Mouse (Mus musculus) embryonic facial prominence, embryonic 14.5 days (tissue): ENCODE measurements around the gene Armt1. TPM values are rescaled to one million over a fixed set of nuclear protein-coding genes. Genes with fewer than 3 reads are reported as not detected.
A peak's percentile ranks its signal among the peaks of the same experiment; 100 is the strongest.
"Not testable (repeated sequence)": the region's sequence is repeated elsewhere in the genome, so short reads cannot be mapped to it uniquely, and the experiment has no call there.

Experiments
- ATAC-seq: fragments of 200-750 bp; cut with Nextera tagmentation; 2 replicates; pipeline ENCODE4 v1.8.0; 2017; ENCODE audit warnings: low read depth, moderate number of reproducible peaks, moderate TSS enrichment
- DNase-seq: peaks from one replicate; pipeline ENCODE4 v3.0.0-alpha.2; 2015; ENCODE audit warnings: low spot score
- H3K27ac ChIP-seq: fragments of 300-500 bp; sonication (generic); replicated peaks from 2 replicates; pipeline ENCODE4 v1.5.1; 2014; ENCODE audit warnings: low read depth, mild to moderate bottlenecking, low read length, moderate library complexity
- H3K27me3 ChIP-seq: fragments of 300-500 bp; sonication (generic); replicated peaks from 2 replicates; pipeline ENCODE4 v1.6.1; 2014; ENCODE audit warnings: low read length; ENCODE audit not compliant: control insufficient read depth, insufficient read depth
- H3K36me3 ChIP-seq: fragments of 300-500 bp; sonication (generic); 2 replicates; pipeline ENCODE4 v1.6.1; 2014; ENCODE audit warnings: low read length, mixed read lengths; ENCODE audit not compliant: control insufficient read depth, insufficient read depth
- H3K4me1 ChIP-seq: fragments of 300-500 bp; sonication (generic); 2 replicates; pipeline ENCODE4 v1.6.1; 2014; ENCODE audit warnings: antibody characterized with exemption, low read length; ENCODE audit not compliant: control insufficient read depth, insufficient read depth
- H3K4me2 ChIP-seq: fragments of 300-500 bp; sonication (generic); 2 replicates; pipeline ENCODE4 v1.6.1; 2014; ENCODE audit warnings: low read depth, mild to moderate bottlenecking, low read length, moderate library complexity, mixed read lengths
- H3K4me3 ChIP-seq: fragments of 300-500 bp; sonication (generic); 2 replicates; pipeline ENCODE4 v1.5.1; 2014; ENCODE audit warnings: low read depth, mild to moderate bottlenecking, low read length
- H3K9ac ChIP-seq: fragments of 300-500 bp; sonication (generic); 2 replicates; pipeline ENCODE4 v1.6.1; 2014; ENCODE audit warnings: low read depth, mild to moderate bottlenecking, low read length, moderate library complexity, mixed read lengths
- H3K9me3 ChIP-seq: fragments of 300-500 bp; sonication (generic); 2 replicates; pipeline ENCODE4 v1.6.1; 2016; ENCODE audit warnings: low read length; ENCODE audit not compliant: control insufficient read depth
- whole genome bisulfite sequencing: fragments of 180-500 bp; shearing (Covaris S2); extraction: QIAGEN DNeasy Blood & Tissue Kit; methylation state at CpG from one replicate; pipeline ENCODE4 v1.1.7; 2014; 5-methylcytosine and 5-hydroxymethylcytosine counted together
- polyA plus RNA-seq: library from polyadenylated mRNA; unstranded; fragments of >200 nt; fragmentation: Nextera tagmentation; extraction: Ambion mirVana; gene quantifications from 2 replicates; pipeline ENCODE4 v1.2.1, GENCODE M21; 2014

Armt1 gene
- polyA plus RNA-seq, 1 experiment from 2014 or later, result 15.6 TPM

- Histone ChIP-seq H3K36me3 (peaks cover 27% of the 10 kb centered on the region), H3K9ac (no peak overlapping the region), H3K4me1 (no peaks in the 10 kb centered on the region; the same call in 1 of the 2 replicates), H3K4me3 (no peak overlapping the region), H3K4me2 (no peak overlapping the region), H3K9me3 (no peaks in the 10 kb centered on the region), H3K27me3 (no peaks in the 10 kb centered on the region), H3K27ac (no peak overlapping the region)
- no peak for DNase-seq
- ATAC-seq, result no peak
- WGBS, result 91% methylated on average over 8 of the region's 8 CpGs
These were observed 1.9 kb upstream of the Armt1 start for GRCm38 (mm10) chr10:4430399-4430798.

- no peaks in the 10 kb centered on the region for H3K27me3 ChIP-seq
- ATAC-seq (no peak), DNase-seq (no peak)
- no peak overlapping the region for H3K27ac ChIP-seq
- H3K4me2 ChIP-seq, result peak overlapping the region; percentile 54
- H3K9me3 ChIP-seq, result no peaks in the 10 kb centered on the region
- peak overlapping the region; percentile 69 for H3K9ac ChIP-seq
- peak overlapping the region; percentile 81; the same call in 1 of the 2 replicates for H3K4me3 ChIP-seq
- WGBS, result 79% methylated on average over 3 of the region's 3 CpGs
- H3K4me1 ChIP-seq, result no peaks in the 10 kb centered on the region; the same call in 1 of the 2 replicates
- peaks cover 25% of the 10 kb centered on the region; the same call in 1 of the 2 replicates for H3K36me3 ChIP-seq
These were observed 1.4 kb upstream of the Armt1 start for GRCm38 (mm10) chr10:4430826-4431225.

- Histone ChIP-seq H3K4me3 (peak overlapping the region; percentile 81), H3K36me3 (peaks cover 18% of the 10 kb centered on the region; the same call in 1 of the 2 replicates), H3K9ac (peak overlapping the region; percentile 69), H3K9me3 (no peaks in the 10 kb centered on the region), H3K27ac (no peak overlapping the region), H3K27me3 (no peaks in the 10 kb centered on the region), H3K4me2 (peak overlapping the region; percentile 54), H3K4me1 (no peaks in the 10 kb centered on the region; the same call in 1 of the 2 replicates)
- DNase-seq, result no peak
- WGBS, result 14% methylated on average over 5 of the region's 5 CpGs
- 0 out of 2 replicates have a peak, but pooled peaks have one; percentile 1 for ATAC-seq
These were observed 533 bp upstream of the Armt1 start for GRCm38 (mm10) chr10:4431746-4432122.

DNA sequence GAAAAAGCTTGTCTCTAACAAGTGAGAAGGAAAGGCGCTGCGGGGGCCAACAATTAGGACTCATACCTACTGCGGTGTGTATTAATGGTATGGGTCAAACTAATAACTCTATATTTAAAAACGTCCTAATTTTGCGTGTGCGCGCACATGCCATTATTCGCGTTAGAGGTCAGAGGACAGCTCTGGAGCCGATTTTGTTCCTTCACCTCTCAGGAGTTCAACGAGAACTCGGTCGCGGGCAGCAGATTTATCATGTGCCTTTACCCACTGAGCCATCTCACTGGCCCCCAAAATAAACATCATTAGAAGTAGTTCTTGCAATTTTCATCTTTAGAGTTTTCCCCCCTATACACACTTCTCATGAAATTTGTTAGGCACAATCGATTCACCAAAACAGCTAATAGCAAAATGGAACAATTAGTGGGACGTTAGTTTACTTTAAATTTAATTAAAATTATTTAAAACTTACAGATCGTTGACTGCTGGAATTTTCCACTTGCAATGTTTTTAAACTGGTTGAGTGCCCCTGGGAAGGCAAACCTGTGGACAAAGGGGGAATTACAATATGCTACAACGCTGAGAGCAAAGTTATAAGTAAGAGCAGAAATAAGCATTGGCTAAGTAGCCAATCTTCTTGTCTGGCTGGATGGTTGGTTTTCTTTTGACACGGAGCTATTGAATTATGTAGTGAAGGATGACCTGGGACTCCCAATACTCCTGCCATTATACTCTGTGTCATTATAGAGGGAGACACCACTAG, 909 bp downstream of the Armt1 start:
- H3K4me2 ChIP-seq, result peak overlapping the region; percentile 58
- peak overlapping the region; percentile 81 for H3K4me3 ChIP-seq
- H3K9me3 ChIP-seq, result no peaks in the 10 kb centered on the region
- DNase-seq (peak; percentile 48), ATAC-seq (no peak)
- no peaks in the 10 kb centered on the region; the same call in 1 of the 2 replicates for H3K4me1 ChIP-seq
- H3K27ac ChIP-seq, result peak overlapping the region; percentile 90
- H3K27me3 ChIP-seq, result no peaks in the 10 kb centered on the region
- H3K36me3 ChIP-seq, result peaks cover 13% of the 10 kb centered on the region; the same call in 1 of the 2 replicates
- WGBS, result 7% methylated on average over 19 of the region's 19 CpGs
- H3K9ac ChIP-seq, result peak overlapping the region; percentile 77

DNA sequence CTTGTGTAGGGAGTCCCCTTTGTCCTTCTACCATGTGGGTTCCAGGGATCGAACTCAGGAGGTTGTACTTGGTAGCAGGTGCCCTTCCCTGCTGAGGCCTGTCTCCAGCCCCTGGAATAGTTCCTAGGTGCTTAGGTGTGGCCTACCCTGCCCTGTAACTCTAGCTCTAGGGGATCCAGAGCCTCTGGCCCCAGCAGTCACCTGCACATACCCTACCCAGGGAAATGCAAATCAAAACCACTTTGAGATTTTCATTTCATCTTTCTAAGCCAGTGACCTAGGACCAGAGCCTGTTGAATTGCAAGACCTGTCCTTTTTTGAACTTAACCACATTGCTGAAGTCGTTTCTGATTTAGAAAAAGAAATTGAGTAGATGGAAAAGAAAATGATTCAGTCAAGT, 1.6 kb downstream of the Armt1 start:
- not testable (repeated sequence) for H3K4me2 ChIP-seq, H3K27ac ChIP-seq, H3K4me3 ChIP-seq, H3K9me3 ChIP-seq, DNase-seq, H3K9ac ChIP-seq, H3K27me3 ChIP-seq, H3K4me1 ChIP-seq, ATAC-seq
- WGBS, result 91% methylated on average over 2 of the region's 2 CpGs
- peaks cover 20% of the 10 kb centered on the region for H3K36me3 ChIP-seq

GRCm38 (mm10) chr10:4435416-4435815, 3.1 kb downstream of the Armt1 start:
- Histone ChIP-seq H3K9ac (no peak overlapping the region), H3K4me2 (no peak overlapping the region), H3K9me3 (no peaks in the 10 kb centered on the region), H3K27me3 (no peaks in the 10 kb centered on the region), H3K4me3 (no peak overlapping the region), H3K27ac (no peak overlapping the region), H3K4me1 (no peaks in the 10 kb centered on the region; the same call in 1 of the 2 replicates), H3K36me3 (peaks cover 33% of the 10 kb centered on the region)
- no peak for ATAC-seq
- no peak for DNase-seq
- 85% methylated on average over 3 of the region's 3 CpGs for WGBS

GRCm38 (mm10) chr10:4456409-4456808, 24.1 kb downstream of the Armt1 start:
- no peak overlapping the region for H3K4me3 ChIP-seq
- no peaks in the 10 kb centered on the region for H3K27me3 ChIP-seq
- no peak overlapping the region for H3K27ac ChIP-seq
- ATAC-seq (no peak), DNase-seq (no peak)
- H3K9me3 ChIP-seq, result no peaks in the 10 kb centered on the region
- no peak overlapping the region for H3K4me2 ChIP-seq
- H3K36me3 ChIP-seq, result peaks cover 32% of the 10 kb centered on the region
- 77% methylated on average over 4 of the region's 4 CpGs for WGBS
- no peaks in the 10 kb centered on the region for H3K4me1 ChIP-seq
- no peak overlapping the region for H3K9ac ChIP-seq

DNA sequence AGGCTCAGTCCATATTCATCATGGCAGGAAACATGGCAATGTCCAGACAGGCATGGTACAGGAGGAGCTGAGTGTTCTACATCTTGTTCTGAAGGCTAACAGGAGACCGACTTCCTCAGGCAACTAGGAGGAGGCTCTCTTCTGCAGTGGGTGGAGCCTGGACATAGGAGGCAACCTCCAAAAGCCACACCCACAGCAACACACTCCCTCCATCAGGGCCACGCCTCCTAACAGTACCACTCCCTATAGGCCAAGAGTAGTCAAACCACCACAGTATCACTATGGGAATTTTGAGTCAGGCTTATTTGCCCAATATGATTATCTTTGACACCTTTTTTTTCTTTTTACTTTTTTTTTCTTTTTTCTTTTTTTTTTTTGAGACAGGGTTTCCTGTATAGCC, 27.9 kb downstream of the Armt1 start:
- no peaks in the 10 kb centered on the region for H3K27me3 ChIP-seq
- H3K36me3 ChIP-seq, result peaks cover 8% of the 10 kb centered on the region
- WGBS, result 97% methylated on average over 2 of the region's 2 CpGs
- H3K4me3 ChIP-seq, result no peak overlapping the region
- no peak for DNase-seq
- H3K9me3 ChIP-seq, result no peaks in the 10 kb centered on the region
- ATAC-seq, result no peak
- no peaks in the 10 kb centered on the region for H3K4me1 ChIP-seq
- no peak overlapping the region for H3K4me2 ChIP-seq
- H3K9ac ChIP-seq, result no peak overlapping the region
- no peak overlapping the region for H3K27ac ChIP-seq

- Histone ChIP-seq H3K4me2 (no peak overlapping the region), H3K36me3 (no peaks in the 10 kb centered on the region), H3K4me1 (no peaks in the 10 kb centered on the region), H3K9me3 (no peaks in the 10 kb centered on the region), H3K27me3 (no peaks in the 10 kb centered on the region), H3K27ac (no peak overlapping the region), H3K4me3 (no peak overlapping the region), H3K9ac (no peak overlapping the region)
- ATAC-seq (no peak), DNase-seq (no peak)
- 70% methylated on average over 7 of the region's 7 CpGs for WGBS
These were observed 33.5 kb downstream of the Armt1 start for GRCm38 (mm10) chr10:4465799-4466198.
